Mouse (Mus musculus): ENCODE measurements around the gene Eml3.

- TF ChIP-seq POLR2A (IDR thresholded peaks at IDR 0.05; ENCODE audit: insufficient read depth, low read depth, low read length) (no peak), CTCF (IDR thresholded peaks at IDR 0.05; ENCODE audit: insufficient read depth, low read depth, low read length) (no peak)
Measured at GRCm38 (mm10) chr19:8919000-8919399, 10.4 kb upstream of the Eml3 start.

All from olfactory bulb, adult 2 months (tissue).